Mouse (Mus musculus) left cerebral cortex, adult 2 months (tissue): Measurements from ENCODE around the gene Hsd17b1. TPM values are rescaled to one million over a fixed set of nuclear protein-coding genes. Genes with fewer than 3 reads are reported as not detected.

Experiments
- DNase-seq, 2 experiments: peaks; one replicate each; pipeline ENCODE4 v3.0.0; 2021 to 2022; ENCODE audit warnings: low spot score in 2 of 2, mixed read lengths in 1 of 2; ENCODE audit errors: extremely low spot score in 1 of 2
- H3K27ac ChIP-seq: fragments of 200-600 bp; 2 replicates; pipeline ENCODE4 v1.8.1; 2022
- H3K4me3 ChIP-seq: fragments of 200-600 bp; 2 replicates; pipeline ENCODE4 v1.8.1; 2022
- CTCF ChIP-seq: fragments of 200-600 bp; IDR thresholded peaks from 2 replicates; pipeline ENCODE4 v1.8.1; 2022; ENCODE audit warnings: antibody characterized with exemption, mild to moderate bottlenecking, moderate library complexity
- intact Hi-C: fragments of 180-260 bp; cut with DNase I; formaldehyde crosslinking; loops from one replicate; pipeline ENCODE4 v1.15.1; 2025
- total RNA-seq, 2 experiments: library from RNA; stranded (reverse); gene quantifications; 2 replicates each; pipeline ENCODE4 v1.2.3; 2021

Hsd17b1 gene
- total RNA-seq, 2 experiments from 2014 or later: 0.87 to 1.5 TPM

GRCm38 (mm10) chr11:101050359-101050758, 27.9 kb upstream of the Hsd17b1 start:
- DNase-seq: no peak
- H3K4me3 ChIP-seq: no peak overlapping the region
- intact Hi-C loops: no loop called here
- H3K27ac ChIP-seq: peak overlapping the region; percentile 59
- no peak for TF ChIP-seq CTCF

- Histone ChIP-seq H3K27ac (peak overlapping the region; percentile 59; the same call in 1 of the 2 replicates), H3K4me3 (no peak overlapping the region)
- intact Hi-C loops: no loop called here
- DNase-seq: no peak
- TF ChIP-seq CTCF: no peak
Observed at GRCm38 (mm10) chr11:101051051-101051493, 27.1 kb upstream of the Hsd17b1 start.

GRCm38 (mm10) chr11:101051617-101052016, 26.6 kb upstream of the Hsd17b1 start:
- TF ChIP-seq CTCF: no peak
- intact Hi-C loops: no loop called here
- no peak overlapping the region for H3K4me3 ChIP-seq
- no peak for DNase-seq
- H3K27ac ChIP-seq: peak overlapping the region; percentile 4; the same call in 1 of the 2 replicates

GRCm38 (mm10) chr11:101052751-101053473, 25.3 kb upstream of the Hsd17b1 start:
- Histone ChIP-seq H3K4me3 (no peak overlapping the region), H3K27ac (peak overlapping the region; percentile 67)
- no peak for DNase-seq
- intact Hi-C loops: no loop called here
- TF ChIP-seq CTCF: no peak

- intact Hi-C loops: no loop called here
- Histone ChIP-seq H3K27ac (no peak overlapping the region), H3K4me3 (no peak overlapping the region)
- DNase-seq: no peak
- TF ChIP-seq CTCF: peak; percentile 49
Observed at GRCm38 (mm10) chr11:101053974-101054373, 24.2 kb upstream of the Hsd17b1 start.

GRCm38 (mm10) chr11:101055418-101055817, 22.8 kb upstream of the Hsd17b1 start:
- Histone ChIP-seq H3K4me3 (no peak overlapping the region), H3K27ac (no peak overlapping the region)
- intact Hi-C loops: no loop called here
- DNase-seq: no peak
- no peak for TF ChIP-seq CTCF

GRCm38 (mm10) chr11:101056885-101057284, 21.3 kb upstream of the Hsd17b1 start:
- peak overlapping the region; percentile 67 for H3K27ac ChIP-seq
- no peak for TF ChIP-seq CTCF
- no peak for DNase-seq
- H3K4me3 ChIP-seq: no peak overlapping the region
- intact Hi-C loops: no loop called here

- DNase-seq: peak; percentile 78 to 84
- Histone ChIP-seq H3K27ac (peak overlapping the region; percentile 80), H3K4me3 (no peak overlapping the region)
- peak; percentile 81 for TF ChIP-seq CTCF
- intact Hi-C loops: loop anchor here (1.0 kb wide), 1 partner anchor 75 kb away; no protein-coding TSS in a partner anchor
Observed at GRCm38 (mm10) chr11:101057860-101058259, 20.4 kb upstream of the Hsd17b1 start.

GRCm38 (mm10) chr11:101058726-101059125, 19.5 kb upstream of the Hsd17b1 start:
- intact Hi-C loops: loop anchor here (1.0 kb wide), 1 partner anchor 75 kb away; no protein-coding TSS in a partner anchor
- TF ChIP-seq CTCF: no peak
- DNase-seq: no peak
- H3K27ac ChIP-seq: peak overlapping the region; percentile 80
- H3K4me3 ChIP-seq: no peak overlapping the region

- H3K27ac ChIP-seq: peak overlapping the region; percentile 60
- H3K4me3 ChIP-seq: no peak overlapping the region
- intact Hi-C loops: no loop called here
- TF ChIP-seq CTCF: no peak
- DNase-seq: no peak
Observed at GRCm38 (mm10) chr11:101059473-101059872, 18.7 kb upstream of the Hsd17b1 start.

- peak; percentile 57 to 69 for DNase-seq
- H3K4me3 ChIP-seq: no peak overlapping the region
- peak overlapping the region; percentile 60 for H3K27ac ChIP-seq
- intact Hi-C loops: no loop called here
- TF ChIP-seq CTCF: no peak
Observed at GRCm38 (mm10) chr11:101060126-101060525, 18.1 kb upstream of the Hsd17b1 start.

- no peak for TF ChIP-seq CTCF
- peak overlapping the region; percentile 60 for H3K27ac ChIP-seq
- intact Hi-C loops: no loop called here
- no peak for DNase-seq
- no peak overlapping the region for H3K4me3 ChIP-seq
Observed at GRCm38 (mm10) chr11:101061049-101061448, 17.2 kb upstream of the Hsd17b1 start.
